Mouse (Mus musculus) liver, embryonic 12.5 days (tissue): ENCODE measurements around the gene Gm19426. TPM values are rescaled to one million over a fixed set of nuclear protein-coding genes. Genes with fewer than 3 reads are reported as not detected.

ENCODE experiments used
- ATAC-seq: fragments of 200-750 bp; cut with Nextera tagmentation; 2 replicates; pipeline ENCODE4 v1.8.0; 2017; ENCODE audit warnings: moderate number of reproducible peaks, mild to moderate bottlenecking, moderate library complexity
- H3K27ac ChIP-seq: fragments of 300-500 bp; sonication (generic); 2 replicates; pipeline ENCODE4 v1.5.1; 2016; ENCODE audit warnings: mild to moderate bottlenecking
- H3K27me3 ChIP-seq: fragments of 300-500 bp; sonication (generic); replicated peaks from 2 replicates; pipeline ENCODE4 v1.6.1; 2016; ENCODE audit warnings: mild to moderate bottlenecking, moderate library complexity
- H3K36me3 ChIP-seq: fragments of 300-500 bp; sonication (generic); 2 replicates; pipeline ENCODE4 v1.6.1; 2016; ENCODE audit warnings: mild to moderate bottlenecking, moderate library complexity
- H3K4me1 ChIP-seq: fragments of 300-500 bp; sonication (generic); 2 replicates; pipeline ENCODE4 v1.6.1; 2016
- H3K4me2 ChIP-seq: fragments of 300-500 bp; sonication (generic); 2 replicates; pipeline ENCODE4 v1.6.1; 2016; ENCODE audit warnings: mild to moderate bottlenecking, moderate library complexity
- H3K4me3 ChIP-seq: fragments of 300-500 bp; sonication (generic); 2 replicates; pipeline ENCODE4 v1.5.1; 2016; ENCODE audit warnings: mild to moderate bottlenecking, moderate library complexity
- H3K9ac ChIP-seq: fragments of 300-500 bp; sonication (generic); 2 replicates; pipeline ENCODE4 v1.6.1; 2016; ENCODE audit warnings: mild to moderate bottlenecking, moderate library complexity
- H3K9me3 ChIP-seq: fragments of 300-500 bp; sonication (generic); replicated peaks from 2 replicates; pipeline ENCODE4 v1.6.1; 2016; ENCODE audit warnings: mild to moderate bottlenecking, moderate library complexity
- WGBS: fragments of 180-500 bp; shearing (Covaris S2); methylation state at CpG from one replicate; pipeline ENCODE4 v1.1.7; 2016; ENCODE audit not compliant: insufficient replicate concordance; 5-methylcytosine and 5-hydroxymethylcytosine counted together
- polyA plus RNA-seq: library from polyadenylated mRNA; unstranded; fragments of >200 nt; fragmentation: Nextera tagmentation; extraction: Ambion mirVana; gene quantifications from 2 replicates; pipeline ENCODE4 v1.2.1, GENCODE M21; 2016

The Gm19426 gene
- polyA plus RNA-seq, 1 experiment from 2014 or later = 3.8 TPM

DNA sequence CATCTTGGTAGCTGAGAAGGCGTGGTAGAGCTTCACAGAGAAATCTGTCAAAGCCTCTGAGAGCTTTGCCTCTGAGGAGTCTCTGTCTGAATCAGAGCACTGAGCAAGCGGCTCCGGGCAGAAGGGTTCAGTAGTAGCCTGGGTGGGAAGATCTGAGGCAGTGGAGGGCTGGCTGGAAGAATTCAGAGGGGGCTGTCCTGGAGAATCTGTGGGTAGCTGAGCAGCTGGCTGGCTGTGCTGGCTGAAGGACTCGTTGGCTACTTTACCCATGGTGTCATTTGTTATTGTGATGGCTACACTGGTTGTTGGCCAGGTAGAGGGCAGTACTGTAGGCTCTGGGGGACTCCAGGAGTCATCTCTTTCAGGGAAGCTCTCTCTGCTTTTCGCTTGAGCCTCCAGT lies 29.7 kb upstream of the Gm19426 start:
- Histone ChIP-seq H3K4me3 (no peak overlapping the region), H3K27me3 (peaks cover 71% of the 10 kb centered on the region), H3K36me3 (0 out of 2 replicates have a peak, but pooled peaks cover 3% of the 10 kb centered on the region), H3K27ac (no peak overlapping the region), H3K4me1 (peaks cover 10% of the 10 kb centered on the region), H3K9ac (no peak overlapping the region), H3K4me2 (no peak overlapping the region), H3K9me3 (no peaks in the 10 kb centered on the region)
- WGBS = 57% methylated on average over 5 of the region's 5 CpGs
- ATAC-seq = no peak

DNA sequence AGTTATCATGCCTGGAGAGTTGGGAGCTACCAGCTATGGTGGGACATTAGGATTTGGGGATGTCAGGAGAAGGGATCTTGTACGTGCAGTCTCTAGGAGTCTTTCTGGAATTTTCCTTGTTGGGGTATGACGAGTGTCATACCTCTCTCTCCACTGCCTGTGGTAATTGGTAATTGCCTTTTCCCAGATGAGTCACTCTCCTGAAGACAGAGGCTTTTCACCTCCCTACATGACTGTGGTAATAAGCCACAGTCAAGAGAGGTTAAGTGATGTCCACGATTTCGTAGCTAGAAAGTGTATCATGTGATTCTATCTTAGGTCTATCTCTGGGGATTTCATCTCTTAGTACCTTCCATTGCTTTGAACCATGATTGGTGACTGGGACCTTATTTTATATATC lies 29.0 kb upstream of the Gm19426 start:
- no peaks in the 10 kb centered on the region for H3K9me3 ChIP-seq
- 64% methylated on average over 4 of the region's 4 CpGs for WGBS
- ATAC-seq = no peak
- H3K4me1 ChIP-seq = peaks cover 10% of the 10 kb centered on the region
- H3K27ac ChIP-seq = no peak overlapping the region
- no peak overlapping the region for H3K9ac ChIP-seq
- H3K4me2 ChIP-seq = no peak overlapping the region
- peaks cover 64% of the 10 kb centered on the region for H3K27me3 ChIP-seq
- H3K36me3 ChIP-seq = 0 out of 2 replicates have a peak, but pooled peaks cover 3% of the 10 kb centered on the region
- no peak overlapping the region for H3K4me3 ChIP-seq

DNA sequence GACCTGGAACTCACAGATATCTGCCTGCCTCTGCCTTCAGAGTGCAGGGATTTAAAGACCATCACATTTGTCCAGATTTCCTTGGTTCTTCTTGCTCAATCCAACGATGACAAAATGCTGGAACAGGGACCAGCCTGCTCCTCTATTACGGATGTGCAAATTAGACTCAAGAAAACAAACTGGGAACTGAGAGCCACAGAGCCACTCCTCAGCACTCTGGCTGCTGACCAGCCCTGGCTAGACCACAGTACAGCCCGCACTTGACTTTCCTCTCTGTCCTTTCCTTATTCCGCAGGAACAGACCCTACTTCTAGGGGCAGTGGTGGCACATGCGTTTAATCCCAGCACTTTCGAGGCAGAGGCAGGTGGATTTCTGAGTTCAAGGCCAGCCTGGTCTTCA lies 27.0 kb upstream of the Gm19426 start:
- Histone ChIP-seq H3K4me3 (no peak overlapping the region), H3K36me3 (0 out of 2 replicates have a peak, but pooled peaks cover 3% of the 10 kb centered on the region), H3K9ac (no peak overlapping the region), H3K9me3 (no peaks in the 10 kb centered on the region), H3K4me1 (peaks cover 8% of the 10 kb centered on the region), H3K27ac (no peak overlapping the region), H3K4me2 (no peak overlapping the region), H3K27me3 (peaks cover 58% of the 10 kb centered on the region)
- 52% methylated on average over 6 of the region's 6 CpGs for whole genome bisulfite sequencing
- no peak for ATAC-seq

DNA sequence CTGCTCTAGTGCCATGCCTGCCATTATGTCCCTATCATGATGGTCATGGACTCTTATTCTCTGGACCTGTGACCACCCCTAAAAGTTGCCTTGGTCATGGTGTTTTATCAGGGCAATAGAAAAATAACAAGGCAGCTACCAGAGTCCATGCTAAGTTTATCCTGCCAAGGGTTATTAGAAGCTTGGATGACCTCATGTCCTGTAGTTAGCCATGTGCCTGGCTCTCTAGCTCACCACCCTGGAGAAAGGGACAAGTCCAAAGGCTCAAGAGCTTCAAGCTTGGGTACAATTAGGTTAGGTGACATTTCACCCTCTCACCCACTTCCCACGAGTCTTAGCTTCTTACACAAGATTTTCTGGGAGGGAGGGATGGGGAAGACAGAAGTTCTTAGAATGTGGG lies 19.4 kb upstream of the Gm19426 start:
- Histone ChIP-seq H3K27ac (no peak overlapping the region), H3K4me2 (no peak overlapping the region), H3K36me3 (no peaks in the 10 kb centered on the region), H3K9me3 (no peaks in the 10 kb centered on the region), H3K4me3 (no peak overlapping the region), H3K4me1 (no peaks in the 10 kb centered on the region), H3K27me3 (peaks cover 42% of the 10 kb centered on the region; the same call in 1 of the 2 replicates), H3K9ac (no peak overlapping the region)
- 17% methylated on average over 1 of the region's 1 CpGs for WGBS
- ATAC-seq = no peak

DNA sequence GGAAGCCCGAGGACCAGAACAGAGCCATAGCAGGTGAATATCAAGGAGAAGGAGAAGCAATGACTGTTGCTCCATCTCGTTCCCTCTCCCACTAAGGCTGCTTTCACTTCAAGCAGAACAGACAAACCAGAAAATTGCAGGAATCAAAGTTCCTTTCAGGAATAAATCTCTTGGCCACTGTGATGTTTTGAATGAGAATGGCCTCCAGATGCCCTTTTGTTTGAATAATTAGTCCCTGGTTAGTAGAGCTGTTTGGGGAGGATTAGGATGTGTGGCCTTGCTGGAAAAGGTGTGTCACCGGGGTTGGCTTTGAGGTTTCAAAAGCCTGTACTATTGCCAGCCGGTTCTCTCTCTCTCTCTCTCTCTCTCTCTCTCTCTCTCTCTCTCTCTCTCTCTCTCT lies 18.8 kb upstream of the Gm19426 start:
- Histone ChIP-seq H3K4me2 (no peak overlapping the region), H3K9me3 (no peaks in the 10 kb centered on the region), H3K9ac (no peak overlapping the region), H3K27me3 (peaks cover 42% of the 10 kb centered on the region; the same call in 1 of the 2 replicates), H3K4me3 (no peak overlapping the region), H3K36me3 (no peaks in the 10 kb centered on the region), H3K4me1 (no peaks in the 10 kb centered on the region), H3K27ac (no peak overlapping the region)
- ATAC-seq = no peak
- WGBS = 41% methylated on average over 4 of the region's 4 CpGs

DNA sequence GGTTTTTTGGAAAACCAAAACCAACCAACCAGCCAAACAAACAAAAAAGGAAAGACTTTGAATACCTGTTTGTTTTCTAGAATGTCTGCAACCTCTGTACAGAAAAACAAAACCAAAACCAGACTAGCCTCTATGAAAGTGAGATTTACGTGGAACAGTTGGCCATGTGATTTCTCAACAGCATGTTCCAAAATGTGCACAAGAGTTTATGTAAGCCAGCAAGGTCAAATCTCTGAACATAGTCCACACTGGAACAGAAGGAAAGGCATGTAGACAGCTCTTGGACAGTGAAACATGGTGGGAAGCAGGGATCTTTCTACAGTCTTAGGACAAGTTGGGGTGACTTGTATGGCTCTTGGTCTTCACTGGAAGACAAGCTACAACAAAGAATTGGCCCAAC lies 18.4 kb upstream of the Gm19426 start:
- Histone ChIP-seq H3K27me3 (peaks cover 41% of the 10 kb centered on the region; the same call in 1 of the 2 replicates), H3K9ac (no peak overlapping the region), H3K36me3 (no peaks in the 10 kb centered on the region), H3K9me3 (no peaks in the 10 kb centered on the region), H3K27ac (no peak overlapping the region), H3K4me1 (peaks cover 2% of the 10 kb centered on the region; the same call in 1 of the 2 replicates), H3K4me2 (no peak overlapping the region), H3K4me3 (no peak overlapping the region)
- ATAC-seq = no peak
- WGBS = 68% methylated on average over 1 of the region's 1 CpGs

DNA sequence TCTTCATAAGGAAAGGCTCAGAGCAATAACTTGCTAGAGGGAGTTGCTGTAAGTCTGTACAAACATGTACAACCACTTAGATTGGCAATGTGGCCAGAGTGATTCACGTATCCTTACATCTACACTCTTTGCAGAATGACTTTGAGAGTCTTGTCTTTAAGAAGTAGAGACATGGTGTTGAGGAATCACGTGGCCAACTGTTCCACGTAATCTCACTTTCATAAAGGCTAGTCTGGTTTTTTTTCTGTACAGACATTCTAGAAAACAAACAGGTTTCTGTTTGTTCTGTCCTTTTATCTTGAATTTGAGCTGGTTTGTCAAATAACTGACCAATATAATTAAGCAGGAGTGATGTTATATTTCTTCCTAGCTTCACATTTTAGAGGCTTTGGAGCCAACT lies 17.9 kb upstream of the Gm19426 start:
- Histone ChIP-seq H3K9me3 (no peaks in the 10 kb centered on the region), H3K27me3 (peaks cover 37% of the 10 kb centered on the region; the same call in 1 of the 2 replicates), H3K9ac (no peak overlapping the region), H3K36me3 (no peaks in the 10 kb centered on the region), H3K4me3 (no peak overlapping the region), H3K4me1 (peaks cover 5% of the 10 kb centered on the region; the same call in 1 of the 2 replicates), H3K4me2 (no peak overlapping the region), H3K27ac (no peak overlapping the region)
- WGBS = 67% methylated on average over 3 of the region's 3 CpGs
- no peak for ATAC-seq

DNA sequence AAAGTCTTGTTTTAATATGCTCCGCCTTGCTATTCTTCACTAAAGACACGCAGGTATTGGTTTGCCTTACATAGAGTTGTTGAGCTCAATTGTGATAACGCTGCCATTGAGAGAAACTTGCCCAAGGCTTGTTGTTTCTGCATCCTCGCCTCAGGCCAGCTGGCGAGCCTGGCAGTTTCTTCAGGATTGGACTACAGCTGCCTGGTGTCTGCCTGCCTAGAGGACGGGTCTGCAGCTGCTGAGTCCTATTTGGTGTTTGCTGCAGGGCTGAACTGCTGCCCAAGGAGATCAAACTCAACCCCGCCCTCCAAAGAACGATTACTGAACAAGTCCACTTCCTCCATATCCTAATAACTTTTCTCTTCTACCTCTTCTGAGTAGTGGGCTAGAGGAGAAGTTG lies 17.3 kb upstream of the Gm19426 start:
- no peak for ATAC-seq
- H3K4me1 ChIP-seq = peaks cover 5% of the 10 kb centered on the region; the same call in 1 of the 2 replicates
- H3K9ac ChIP-seq = no peak overlapping the region
- no peak overlapping the region for H3K27ac ChIP-seq
- peaks cover 37% of the 10 kb centered on the region; the same call in 1 of the 2 replicates for H3K27me3 ChIP-seq
- H3K36me3 ChIP-seq = no peaks in the 10 kb centered on the region
- H3K4me2 ChIP-seq = no peak overlapping the region
- H3K9me3 ChIP-seq = no peaks in the 10 kb centered on the region
- 65% methylated on average over 8 of the region's 8 CpGs for WGBS
- no peak overlapping the region for H3K4me3 ChIP-seq

DNA sequence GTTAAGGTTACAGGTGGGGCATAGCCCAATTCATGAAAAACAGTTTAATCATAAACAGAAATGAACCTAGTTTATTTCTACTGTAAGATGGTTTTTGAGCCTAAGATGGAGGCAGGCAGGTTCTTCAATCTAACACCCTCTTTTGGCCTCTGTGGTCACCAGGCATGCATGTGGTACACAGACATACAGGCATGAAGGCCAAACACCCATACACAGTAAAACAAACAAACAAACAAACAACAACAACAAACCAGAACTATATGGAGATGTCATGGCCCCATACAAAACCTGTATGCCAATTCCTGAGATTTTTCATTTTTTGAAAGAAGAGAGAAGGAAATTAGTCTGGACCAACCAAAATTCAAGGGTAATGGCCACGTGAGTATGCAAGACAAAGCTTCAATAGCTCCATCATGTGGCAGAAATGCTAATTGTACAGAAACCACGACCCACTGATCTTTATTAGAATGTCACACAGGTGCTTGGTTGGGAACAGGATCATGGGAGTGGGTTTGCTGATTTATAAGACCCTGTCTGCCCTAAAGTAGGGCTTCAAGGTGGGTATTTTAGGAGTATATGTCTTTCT lies 15.2 kb upstream of the Gm19426 start:
- H3K9ac ChIP-seq = no peak overlapping the region
- H3K27me3 ChIP-seq = peaks cover 23% of the 10 kb centered on the region; the same call in 1 of the 2 replicates
- H3K4me3 ChIP-seq = no peak overlapping the region
- H3K36me3 ChIP-seq = no peaks in the 10 kb centered on the region
- no peaks in the 10 kb centered on the region for H3K9me3 ChIP-seq
- 0 out of 2 replicates have a peak, but pooled peaks have one; percentile 40 for ATAC-seq
- H3K4me1 ChIP-seq = peaks cover 5% of the 10 kb centered on the region; the same call in 1 of the 2 replicates
- WGBS = 4% methylated on average over 2 of the region's 2 CpGs
- H3K27ac ChIP-seq = no peak overlapping the region
- H3K4me2 ChIP-seq = no peak overlapping the region

DNA sequence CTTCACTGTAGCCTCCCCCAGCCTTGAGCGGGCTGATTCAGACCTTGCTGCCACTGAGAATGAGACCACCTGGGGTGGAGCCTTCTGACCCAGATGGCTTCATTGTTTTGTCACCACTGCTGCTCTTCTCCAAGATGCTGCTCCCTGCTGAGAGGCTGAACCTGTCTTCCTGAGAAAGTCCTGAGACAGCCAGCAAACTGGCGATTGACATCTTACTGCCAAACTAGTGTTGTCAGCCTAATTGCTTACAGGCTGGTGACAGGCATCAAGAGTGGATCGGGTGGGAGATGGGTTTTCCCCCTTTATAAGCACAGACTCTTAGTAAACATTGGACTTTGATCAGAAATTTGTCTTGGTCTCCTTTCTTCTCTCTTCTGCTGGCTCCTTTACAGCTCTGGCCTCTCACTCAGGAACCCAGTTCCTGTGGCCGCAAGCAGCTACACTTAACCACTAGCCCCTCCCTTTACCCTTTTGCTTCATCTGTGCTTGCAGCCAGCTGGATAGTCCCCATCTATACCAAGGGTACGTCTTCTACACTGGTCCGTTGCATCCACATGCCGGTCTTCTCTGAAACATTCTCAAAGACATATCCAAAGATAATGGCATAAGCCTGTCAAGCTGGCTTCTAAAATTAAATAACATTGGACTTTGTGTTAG lies 13.7 kb upstream of the Gm19426 start:
- 60% methylated on average over 7 of the region's 7 CpGs for WGBS
- Histone ChIP-seq H3K4me3 (no peak overlapping the region), H3K27me3 (peaks cover 8% of the 10 kb centered on the region; the same call in 1 of the 2 replicates), H3K27ac (no peak overlapping the region), H3K4me1 (peaks cover 5% of the 10 kb centered on the region; the same call in 1 of the 2 replicates), H3K4me2 (no peak overlapping the region), H3K9me3 (no peaks in the 10 kb centered on the region), H3K36me3 (no peaks in the 10 kb centered on the region), H3K9ac (no peak overlapping the region)
- no peak for ATAC-seq

DNA sequence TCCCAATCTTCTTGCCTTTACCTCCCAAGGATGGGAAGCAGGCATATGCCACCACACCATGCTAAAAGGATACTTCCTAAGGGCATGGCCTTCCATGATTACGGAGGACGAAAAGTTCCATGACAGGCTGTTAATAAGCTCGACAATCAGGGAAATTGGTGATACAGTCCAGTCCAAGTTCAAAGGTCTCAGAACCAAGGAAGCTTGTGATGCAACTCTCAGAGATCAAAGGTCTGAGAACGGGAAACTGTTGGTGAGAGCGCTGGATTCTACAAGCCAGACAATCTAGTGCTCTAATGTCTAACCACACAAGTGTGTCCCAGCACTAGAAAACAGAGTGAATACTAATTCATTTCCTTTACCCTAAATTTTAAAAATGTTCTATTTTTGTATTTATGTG lies 12.8 kb upstream of the Gm19426 start:
- Histone ChIP-seq H3K36me3 (no peaks in the 10 kb centered on the region), H3K4me3 (no peak overlapping the region), H3K27me3 (peaks cover 4% of the 10 kb centered on the region; the same call in 1 of the 2 replicates), H3K9me3 (no peaks in the 10 kb centered on the region), H3K27ac (no peak overlapping the region), H3K4me1 (peaks cover 5% of the 10 kb centered on the region; the same call in 1 of the 2 replicates), H3K9ac (no peak overlapping the region), H3K4me2 (no peak overlapping the region)
- WGBS = 68% methylated on average over 5 of the region's 5 CpGs
- no peak for ATAC-seq

DNA sequence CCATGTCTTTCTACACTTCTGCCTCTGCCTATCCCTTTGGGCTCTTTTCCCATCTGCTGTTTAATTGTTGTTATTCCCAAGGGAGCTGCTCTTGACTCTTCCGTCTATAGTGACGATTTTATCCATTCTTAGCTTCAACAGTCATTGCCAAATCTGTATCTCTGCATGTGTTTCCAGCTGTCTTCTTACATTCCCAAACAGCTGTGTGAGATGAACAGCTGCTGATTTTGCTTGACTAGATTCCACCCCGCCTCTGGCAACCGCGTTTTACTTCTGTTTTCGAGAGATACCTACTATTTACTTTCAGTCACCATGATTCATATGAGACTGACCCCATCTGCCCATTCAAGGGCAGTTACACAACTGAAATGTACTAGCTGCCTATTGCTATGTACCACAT lies 6.7 kb upstream of the Gm19426 start:
- H3K9ac ChIP-seq = no peak overlapping the region
- no peaks in the 10 kb centered on the region for H3K36me3 ChIP-seq
- H3K27me3 ChIP-seq = peaks cover 19% of the 10 kb centered on the region
- ATAC-seq = no peak
- H3K4me2 ChIP-seq = no peak overlapping the region
- H3K4me3 ChIP-seq = no peak overlapping the region
- WGBS = 65% methylated on average over 6 of the region's 6 CpGs
- no peak overlapping the region for H3K27ac ChIP-seq
- no peaks in the 10 kb centered on the region for H3K9me3 ChIP-seq
- peaks cover 9% of the 10 kb centered on the region for H3K4me1 ChIP-seq
